Mouse (Mus musculus): Measurements from ENCODE around the gene Sumo3. TPM values are rescaled to one million over a fixed set of nuclear protein-coding genes. Genes with fewer than 3 reads are reported as not detected.
A peak's percentile ranks its signal among the peaks of the same experiment; 100 is the strongest.

Gene Sumo3
- polyA plus RNA-seq, 1 experiment from 2014 or later: 350 TPM

MicroRNAs encoded within 50 kb of the gene (microRNA counts, 519-probe panel; counts per million panel counts)
- 1,403 counts per million, percentile 27 among the panel's probes with 10 or more counts for microRNA mmu-miR-1930

Small RNAs within 50 kb of the gene (microRNA-seq; reads per million reads assigned to microRNA genes)
- gene Mir1930: 14.3 reads per million, percentile 34 among the genes with 10 or more reads in this experiment

Other genes with a start within 250 kb of the Sumo3 start
- 16.9 and 18.2 TPM in 2 replicates for gene Adarb1, start 187.8 kb upstream of the Sumo3 start, polyA plus RNA-seq (2015; fragmentation: Nextera tagmentation; extraction: Ambion mirVana)
- gene Fam207a, start 90.3 kb upstream of the Sumo3 start, polyA plus RNA-seq (2015; fragmentation: Nextera tagmentation; extraction: Ambion mirVana): 40.5 and 44.1 TPM in 2 replicates
- 0.59 and 0.67 TPM in 2 replicates for gene Itgb2, start 75.8 kb upstream of the Sumo3 start, polyA plus RNA-seq (2015; fragmentation: Nextera tagmentation; extraction: Ambion mirVana)
- gene Pttg1ip, start 24.4 kb upstream of the Sumo3 start, polyA plus RNA-seq (2015; fragmentation: Nextera tagmentation; extraction: Ambion mirVana): 63.6 and 70.8 TPM in 2 replicates
- gene Gm49325, start 100 bp downstream of the Sumo3 start, polyA plus RNA-seq (2015; fragmentation: Nextera tagmentation; extraction: Ambion mirVana): 1.5 and 2.9 TPM in 2 replicates
- gene Ube2g2, start 16.2 kb downstream of the Sumo3 start, polyA plus RNA-seq (2015; fragmentation: Nextera tagmentation; extraction: Ambion mirVana): 80.9 and 81.8 TPM in 2 replicates
- 1.3 and 1.6 TPM in 2 replicates for gene Tspear, start 80.5 kb downstream of the Sumo3 start, polyA plus RNA-seq (2015; fragmentation: Nextera tagmentation; extraction: Ambion mirVana)
- not detected in 2 replicates for gene Gm19402, start 84.7 kb downstream of the Sumo3 start, polyA plus RNA-seq (2015; fragmentation: Nextera tagmentation; extraction: Ambion mirVana)
- not detected in 2 replicates for gene Gm9508, start 91.1 kb downstream of the Sumo3 start, polyA plus RNA-seq (2015; fragmentation: Nextera tagmentation; extraction: Ambion mirVana)
- not detected in 2 replicates for gene Gm10272, start 100.5 kb downstream of the Sumo3 start, polyA plus RNA-seq (2015; fragmentation: Nextera tagmentation; extraction: Ambion mirVana)
- gene Gm10024, start 105.4 kb downstream of the Sumo3 start, polyA plus RNA-seq (2015; fragmentation: Nextera tagmentation; extraction: Ambion mirVana): not detected in 2 replicates
- gene Gm10142, start 109.7 kb downstream of the Sumo3 start, polyA plus RNA-seq (2015; fragmentation: Nextera tagmentation; extraction: Ambion mirVana): not detected in 2 replicates
- gene Krtap12-1, start 114.5 kb downstream of the Sumo3 start, polyA plus RNA-seq (2015; fragmentation: Nextera tagmentation; extraction: Ambion mirVana): not detected in 2 replicates
- gene Gm10100, start 120.4 kb downstream of the Sumo3 start, polyA plus RNA-seq (2015; fragmentation: Nextera tagmentation; extraction: Ambion mirVana): not detected in 2 replicates
- not detected in 2 replicates for gene Gm18596, start 136.5 kb downstream of the Sumo3 start, polyA plus RNA-seq (2015; fragmentation: Nextera tagmentation; extraction: Ambion mirVana)
- not detected in 2 replicates for gene Gm9736, start 145.3 kb downstream of the Sumo3 start, polyA plus RNA-seq (2015; fragmentation: Nextera tagmentation; extraction: Ambion mirVana)
- gene Gm3233, start 153.6 kb downstream of the Sumo3 start, polyA plus RNA-seq (2015; fragmentation: Nextera tagmentation; extraction: Ambion mirVana): not detected in 2 replicates
- gene Gm3238, start 165.2 kb downstream of the Sumo3 start, polyA plus RNA-seq (2015; fragmentation: Nextera tagmentation; extraction: Ambion mirVana): not detected in 2 replicates
- not detected in 2 replicates for gene Gm7138, start 170.8 kb downstream of the Sumo3 start, polyA plus RNA-seq (2015; fragmentation: Nextera tagmentation; extraction: Ambion mirVana)
- gene Gm3250, start 176.4 kb downstream of the Sumo3 start, polyA plus RNA-seq (2015; fragmentation: Nextera tagmentation; extraction: Ambion mirVana): not detected in 2 replicates
- gene Gm7137, start 182.1 kb downstream of the Sumo3 start, polyA plus RNA-seq (2015; fragmentation: Nextera tagmentation; extraction: Ambion mirVana): not detected in 2 replicates
- not detected in 2 replicates for gene Gm9639, start 189.0 kb downstream of the Sumo3 start, polyA plus RNA-seq (2015; fragmentation: Nextera tagmentation; extraction: Ambion mirVana)
- gene Gm19668, start 193.0 kb downstream of the Sumo3 start, polyA plus RNA-seq (2015; fragmentation: Nextera tagmentation; extraction: Ambion mirVana): not detected in 2 replicates
- not detected in 2 replicates for gene Gm9507, start 205.7 kb downstream of the Sumo3 start, polyA plus RNA-seq (2015; fragmentation: Nextera tagmentation; extraction: Ambion mirVana)
- not detected in 2 replicates for gene Gm2696, start 208.6 kb downstream of the Sumo3 start, polyA plus RNA-seq (2015; fragmentation: Nextera tagmentation; extraction: Ambion mirVana)
- gene Krtap10-4, start 221.0 kb downstream of the Sumo3 start, polyA plus RNA-seq (2015; fragmentation: Nextera tagmentation; extraction: Ambion mirVana): not detected in 2 replicates
- not detected in 2 replicates for gene Krtap10-10, start 229.8 kb downstream of the Sumo3 start, polyA plus RNA-seq (2015; fragmentation: Nextera tagmentation; extraction: Ambion mirVana)
- gene Gm36176, start 240.7 kb downstream of the Sumo3 start, polyA plus RNA-seq (2015; fragmentation: Nextera tagmentation; extraction: Ambion mirVana): not detected in 2 replicates
- not detected in 2 replicates for gene Gm10318, start 246.8 kb downstream of the Sumo3 start, polyA plus RNA-seq (2015; fragmentation: Nextera tagmentation; extraction: Ambion mirVana)